Mouse (Mus musculus): ENCODE data around the gene Prkab1. TPM values are rescaled to one million over a fixed set of nuclear protein-coding genes. Genes with fewer than 3 reads are reported as not detected.

The Prkab1 gene
- polyA plus RNA-seq, 1 experiment from 2014 or later, result 79.0 TPM

- no peak overlapping the region for H3K4me2 ChIP-seq (ENCODE audit: low read length)
- H3K9ac ChIP-seq (ENCODE audit: low read depth, low read length), result no peak overlapping the region
- H3K27ac ChIP-seq, result no peak overlapping the region
- no peaks in the 10 kb centered on the region for H3K9me3 ChIP-seq (replicated peaks; ENCODE audit: low read length)
- H3K27me3 ChIP-seq (ENCODE audit: insufficient read depth, low read length), result no peaks in the 10 kb centered on the region
- WGBS, result 86% methylated on average over 8 of the region's 8 CpGs
- ATAC-seq (replicated peaks; ENCODE audit: low FRiP score, low read depth), result no peak
- no peaks in the 10 kb centered on the region for H3K36me3 ChIP-seq (ENCODE audit: insufficient read depth, low read length)
- H3K4me3 ChIP-seq (replicated peaks; ENCODE audit: low read depth, low read length), result no peak overlapping the region
- DNase-seq (ENCODE audit: low spot score), result no peak
- H3K4me1 ChIP-seq (replicated peaks; ENCODE audit: insufficient read depth, low read length), result no peaks in the 10 kb centered on the region
- no peak for TF ChIP-seq CTCF (IDR thresholded peaks at IDR 0.05; ENCODE audit: low read depth)
These were observed 21.3 kb upstream of the Prkab1 start for GRCm38 (mm10) chr5:116045581-116045980.

GRCm38 (mm10) chr5:116042241-116042640, 17.9 kb upstream of the Prkab1 start:
- no peak overlapping the region for H3K27ac ChIP-seq
- WGBS, result 72% methylated on average over 7 of the region's 7 CpGs

GRCm38 (mm10) chr5:116039706-116040105, 15.4 kb upstream of the Prkab1 start:
- no peak overlapping the region for H3K4me3 ChIP-seq (replicated peaks; ENCODE audit: low read depth, low read length)
- no peaks in the 10 kb centered on the region for H3K4me1 ChIP-seq (replicated peaks; ENCODE audit: insufficient read depth, low read length)
- H3K36me3 ChIP-seq (ENCODE audit: insufficient read depth, low read length), result no peaks in the 10 kb centered on the region
- H3K4me2 ChIP-seq (ENCODE audit: low read length), result peak overlapping the region; percentile 32
- H3K27me3 ChIP-seq (ENCODE audit: insufficient read depth, low read length), result no peaks in the 10 kb centered on the region
- TF ChIP-seq CTCF (IDR thresholded peaks at IDR 0.05; ENCODE audit: low read depth), result no peak
- ATAC-seq (replicated peaks; ENCODE audit: low FRiP score, low read depth), result no peak
- H3K9ac ChIP-seq (ENCODE audit: low read depth, low read length), result no peak overlapping the region
- no peaks in the 10 kb centered on the region for H3K9me3 ChIP-seq (replicated peaks; ENCODE audit: low read length)
- DNase-seq (ENCODE audit: low spot score), result no peak
- no peak overlapping the region for H3K27ac ChIP-seq
- WGBS, result 17% methylated on average over 11 of the region's 11 CpGs

More at GRCm38 (mm10) chr5:116042241-116042640, 17.9 kb upstream of the Prkab1 start:
- Histone ChIP-seq H3K9ac (ENCODE audit: low read depth, low read length) (no peak overlapping the region), H3K4me3 (replicated peaks; ENCODE audit: low read depth, low read length) (no peak overlapping the region), H3K4me1 (replicated peaks; ENCODE audit: insufficient read depth, low read length) (no peaks in the 10 kb centered on the region), H3K4me2 (ENCODE audit: low read length) (no peak overlapping the region), H3K36me3 (ENCODE audit: insufficient read depth, low read length) (no peaks in the 10 kb centered on the region), H3K9me3 (replicated peaks; ENCODE audit: low read length) (no peaks in the 10 kb centered on the region), H3K27me3 (ENCODE audit: insufficient read depth, low read length) (no peaks in the 10 kb centered on the region)
- DNase-seq (ENCODE audit: low spot score), result no peak
- TF ChIP-seq CTCF (IDR thresholded peaks at IDR 0.05; ENCODE audit: low read depth), result no peak
- no peak for ATAC-seq (replicated peaks; ENCODE audit: low FRiP score, low read depth)

- no peak overlapping the region for H3K27ac ChIP-seq
- no peak for TF ChIP-seq CTCF (IDR thresholded peaks at IDR 0.05; ENCODE audit: low read depth)
- no peak overlapping the region for H3K4me3 ChIP-seq (replicated peaks; ENCODE audit: low read depth, low read length)
- no peaks in the 10 kb centered on the region for H3K9me3 ChIP-seq (replicated peaks; ENCODE audit: low read length)
- H3K9ac ChIP-seq (ENCODE audit: low read depth, low read length), result no peak overlapping the region
- H3K4me2 ChIP-seq (ENCODE audit: low read length), result no peak overlapping the region
- no peaks in the 10 kb centered on the region for H3K27me3 ChIP-seq (ENCODE audit: insufficient read depth, low read length)
- ATAC-seq (replicated peaks; ENCODE audit: low FRiP score, low read depth) (no peak), DNase-seq (ENCODE audit: low spot score) (no peak)
- H3K36me3 ChIP-seq (ENCODE audit: insufficient read depth, low read length), result no peaks in the 10 kb centered on the region
- 62% methylated on average over 12 of the region's 12 CpGs for whole genome bisulfite sequencing
- H3K4me1 ChIP-seq (replicated peaks; ENCODE audit: insufficient read depth, low read length), result no peaks in the 10 kb centered on the region
These were observed 13.4 kb upstream of the Prkab1 start for GRCm38 (mm10) chr5:116037731-116038130.

DNA sequence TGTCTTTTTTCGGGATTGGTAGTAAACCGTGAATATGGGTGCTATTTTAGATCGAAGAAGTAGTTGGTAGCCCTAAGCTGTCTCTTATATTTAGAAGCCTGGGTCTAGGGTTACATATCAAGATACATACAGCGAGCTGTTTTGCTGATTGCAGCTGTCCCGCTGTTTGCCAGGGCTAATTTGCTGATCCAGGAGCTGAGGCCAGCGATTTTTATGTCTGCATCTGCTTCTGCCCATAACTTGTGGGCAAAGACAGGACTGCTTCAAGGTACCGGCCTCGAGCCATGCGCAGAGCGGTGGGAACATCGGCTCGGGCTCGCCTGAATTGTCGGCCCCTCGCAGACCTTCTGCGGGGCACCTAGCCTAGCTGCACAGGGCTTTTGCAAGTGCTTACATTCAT, 12.2 kb upstream of the Prkab1 start:
- 59% methylated on average over 16 of the region's 16 CpGs for WGBS
- ATAC-seq (replicated peaks; ENCODE audit: low FRiP score, low read depth), result no peak
- no peak overlapping the region for H3K9ac ChIP-seq (ENCODE audit: low read depth, low read length)
- H3K27me3 ChIP-seq (ENCODE audit: insufficient read depth, low read length), result no peaks in the 10 kb centered on the region
- no peak for TF ChIP-seq CTCF (IDR thresholded peaks at IDR 0.05; ENCODE audit: low read depth)
- DNase-seq (ENCODE audit: low spot score), result no peak
- H3K36me3 ChIP-seq (ENCODE audit: insufficient read depth, low read length), result no peaks in the 10 kb centered on the region
- no peaks in the 10 kb centered on the region for H3K9me3 ChIP-seq (replicated peaks; ENCODE audit: low read length)
- H3K4me2 ChIP-seq (ENCODE audit: low read length), result no peak overlapping the region
- no peak overlapping the region for H3K27ac ChIP-seq
- no peak overlapping the region for H3K4me3 ChIP-seq (replicated peaks; ENCODE audit: low read depth, low read length)
- H3K4me1 ChIP-seq (replicated peaks; ENCODE audit: insufficient read depth, low read length), result no peaks in the 10 kb centered on the region

- TF ChIP-seq CTCF (IDR thresholded peaks at IDR 0.05; ENCODE audit: low read depth), result peak; percentile 86
- Histone ChIP-seq H3K9ac (ENCODE audit: low read depth, low read length) (no peak overlapping the region), H3K4me3 (replicated peaks; ENCODE audit: low read depth, low read length) (no peak overlapping the region), H3K4me1 (replicated peaks; ENCODE audit: insufficient read depth, low read length) (no peaks in the 10 kb centered on the region), H3K4me2 (ENCODE audit: low read length) (peak overlapping the region; percentile 35), H3K27ac (no peak overlapping the region), H3K27me3 (ENCODE audit: insufficient read depth, low read length) (no peaks in the 10 kb centered on the region), H3K36me3 (ENCODE audit: insufficient read depth, low read length) (no peaks in the 10 kb centered on the region), H3K9me3 (replicated peaks; ENCODE audit: low read length) (no peaks in the 10 kb centered on the region)
- DNase-seq (ENCODE audit: low spot score) (peak; percentile 82), ATAC-seq (replicated peaks; ENCODE audit: low FRiP score, low read depth) (0 out of 2 replicates have a peak, but pooled peaks have one; percentile 2)
- 2% methylated on average over 14 of the region's 14 CpGs for WGBS
These were observed 6.9 kb upstream of the Prkab1 start for GRCm38 (mm10) chr5:116031190-116031577.

- Histone ChIP-seq H3K27ac (no peak overlapping the region), H3K4me3 (replicated peaks; ENCODE audit: low read depth, low read length) (no peak overlapping the region)
- ATAC-seq (replicated peaks; ENCODE audit: low FRiP score, low read depth), result peak; percentile 46
These were observed 6.4 kb upstream of the Prkab1 start for GRCm38 (mm10) chr5:116030566-116031189.

More at GRCm38 (mm10) chr5:116030566-116031189, 6.4 kb upstream of the Prkab1 start:
- WGBS, result 7% methylated on average over 19 of the region's 19 CpGs
- Histone ChIP-seq H3K9me3 (replicated peaks; ENCODE audit: low read length) (no peaks in the 10 kb centered on the region), H3K4me2 (ENCODE audit: low read length) (peak overlapping the region; percentile 9; the same call in 1 of the 2 replicates), H3K36me3 (ENCODE audit: insufficient read depth, low read length) (no peaks in the 10 kb centered on the region), H3K4me1 (replicated peaks; ENCODE audit: insufficient read depth, low read length) (no peaks in the 10 kb centered on the region), H3K27me3 (ENCODE audit: insufficient read depth, low read length) (no peaks in the 10 kb centered on the region), H3K9ac (ENCODE audit: low read depth, low read length) (no peak overlapping the region)
- no peak for TF ChIP-seq CTCF (IDR thresholded peaks at IDR 0.05; ENCODE audit: low read depth)
- no peak for DNase-seq (ENCODE audit: low spot score)

All from kidney, postnatal 0 days (tissue).